17 mouse cellular contexts compared by ENCODE assay signal in genomic region chr10:126029441-126030114, GRCm38 (mm10).
DNase-seq lines count a peak whose midpoint lies in the region; ATAC-seq lines count a peak whose summit lies in the region.
"Had no signal": no experiment of that assay in that cellular context is flagged by ENCODE, and none has a peak within 500 bp of the region (broad histone marks: within the 10 kb centered on the region; RNA-seq: fewer than 3 reads in every experiment).

No protein-coding gene starts in this region.

- no peak for ATAC-seq in intestine, embryonic 14.5 days (replicated peaks; ENCODE audit: low FRiP score, low TSS enrichment, low read depth)
- no peak for ATAC-seq in intestine, embryonic 15.5 days
- peak; percentile 74; the same call in 1 of the 2 replicates for ATAC-seq in forebrain, embryonic 12.5 days (ENCODE audit: low FRiP score)
- ATAC-seq in forebrain, embryonic 16.5 days = peak; percentile 45; the same call in 1 of the 2 replicates
- ATAC-seq: intestine, postnatal 0 days had no signal

- no peaks in the 10 kb centered on the region for H3K4me1 ChIP-seq in intestine, embryonic 14.5 days (replicated peaks; ENCODE audit: control insufficient read depth, insufficient read depth, low read length)
- no peaks in the 10 kb centered on the region for H3K4me1 ChIP-seq in intestine, embryonic 15.5 days (replicated peaks)
- H3K4me1 ChIP-seq in forebrain, embryonic 12.5 days = peaks cover 12% of the 10 kb centered on the region
- H3K4me1 ChIP-seq in forebrain, embryonic 16.5 days (replicated peaks; ENCODE audit: control insufficient read depth, insufficient read depth, low read length) = peaks cover 8% of the 10 kb centered on the region
- H3K4me1 ChIP-seq: stomach, embryonic 15.5 days had no signal

- no peak overlapping the region for H3K9ac ChIP-seq in intestine, embryonic 14.5 days (ENCODE audit: low read length)
- H3K9ac ChIP-seq in intestine, embryonic 15.5 days = no peak overlapping the region
- H3K9ac ChIP-seq in forebrain, embryonic 12.5 days = no peak overlapping the region
- no peak overlapping the region for H3K9ac ChIP-seq in forebrain, embryonic 16.5 days (replicated peaks; ENCODE audit: low read depth, low read length)
- H3K9ac ChIP-seq: embryonic facial prominence, embryonic 13.5 days; stomach, embryonic 15.5 days had no signal

- intact Hi-C loops in left cerebral cortex, postnatal 14 days (cut with DNase I) = no loop called here

- H3K27me3 ChIP-seq in intestine, embryonic 14.5 days (replicated peaks; ENCODE audit: control insufficient read depth, insufficient read depth, low read length) = no peaks in the 10 kb centered on the region
- no peaks in the 10 kb centered on the region for H3K27me3 ChIP-seq in intestine, embryonic 15.5 days (replicated peaks)
- no peaks in the 10 kb centered on the region for H3K27me3 ChIP-seq in forebrain, embryonic 12.5 days
- H3K27me3 ChIP-seq in forebrain, embryonic 16.5 days (replicated peaks; ENCODE audit: control insufficient read depth, insufficient read depth, low read length) = no peaks in the 10 kb centered on the region
- H3K27me3 ChIP-seq: embryonic facial prominence, embryonic 13.5 days; stomach, embryonic 15.5 days had no signal

- H3K4me2 ChIP-seq in intestine, embryonic 14.5 days (ENCODE audit: low read length) = no peak overlapping the region
- no peak overlapping the region for H3K4me2 ChIP-seq in intestine, embryonic 15.5 days (replicated peaks)
- H3K4me2 ChIP-seq in forebrain, embryonic 12.5 days = 0 out of 2 replicates have a peak overlapping the region, but pooled peaks have one; percentile 15
- no peak overlapping the region for H3K4me2 ChIP-seq in forebrain, embryonic 16.5 days (ENCODE audit: low read length)
- H3K4me2 ChIP-seq: embryonic facial prominence, embryonic 13.5 days; liver, embryonic 11.5 days; stomach, embryonic 15.5 days had no signal

- H3K9me3 ChIP-seq in intestine, embryonic 14.5 days (ENCODE audit: control insufficient read depth, low read length) = no peaks in the 10 kb centered on the region
- no peaks in the 10 kb centered on the region for H3K9me3 ChIP-seq in intestine, embryonic 15.5 days
- H3K9me3 ChIP-seq in forebrain, embryonic 12.5 days = no peaks in the 10 kb centered on the region
- no peaks in the 10 kb centered on the region for H3K9me3 ChIP-seq in forebrain, embryonic 16.5 days (ENCODE audit: control insufficient read depth, low read length)
- H3K9me3 ChIP-seq: embryonic facial prominence, embryonic 13.5 days; stomach, embryonic 15.5 days had no signal

- no peak overlapping the region for H3K4me3 ChIP-seq in intestine, embryonic 14.5 days (ENCODE audit: low read depth, low read length)
- no peak overlapping the region for H3K4me3 ChIP-seq in intestine, embryonic 15.5 days (replicated peaks)
- no peak overlapping the region for H3K4me3 ChIP-seq in forebrain, embryonic 12.5 days (replicated peaks)
- no peak overlapping the region for H3K4me3 ChIP-seq in forebrain, embryonic 16.5 days (replicated peaks; ENCODE audit: low read length)
- H3K4me3 ChIP-seq: embryonic facial prominence, embryonic 13.5 days; gastrocnemius, adult 2 months; left cerebral cortex, adult 2 months; stomach, embryonic 15.5 days had no signal

- H3K36me3 ChIP-seq in intestine, embryonic 14.5 days (ENCODE audit: control insufficient read depth, insufficient read depth, low read length) = no peaks in the 10 kb centered on the region
- no peaks in the 10 kb centered on the region for H3K36me3 ChIP-seq in intestine, embryonic 15.5 days
- no peaks in the 10 kb centered on the region for H3K36me3 ChIP-seq in forebrain, embryonic 12.5 days (replicated peaks)
- H3K36me3 ChIP-seq in forebrain, embryonic 16.5 days (ENCODE audit: control insufficient read depth, insufficient read depth) = no peaks in the 10 kb centered on the region
- H3K36me3 ChIP-seq: embryonic facial prominence, embryonic 13.5 days; stomach, embryonic 15.5 days had no signal

- WGBS in intestine, embryonic 14.5 days = 50% methylated on average over 7 of the region's 7 CpGs
- 53% methylated on average over 7 of the region's 7 CpGs for WGBS in intestine, embryonic 15.5 days
- WGBS in forebrain, embryonic 12.5 days = 46% methylated on average over 7 of the region's 7 CpGs
- 23% methylated on average over 7 of the region's 7 CpGs for WGBS in forebrain, embryonic 16.5 days

- peak; percentile 43 for DNase-seq in intestine, embryonic 14.5 days (ENCODE audit: low spot score)
- peak; percentile 61 for DNase-seq in retina, embryonic 14.5 days (ENCODE audit: low spot score)
- DNase-seq in left cerebral cortex, postnatal 14 days (ENCODE audit: low spot score in 2 of 2) = no peak
- DNase-seq in left cerebral cortex, adult 11 months (ENCODE audit: low spot score) = no peak
- DNase-seq: cerebellum, adult 9-11 months; gastrocnemius, adult 2 months; heart, adult 18-20 months; lung, adult 2 months; lung, postnatal 36 days had no signal

- no peak overlapping the region for H3K27ac ChIP-seq in intestine, embryonic 14.5 days (ENCODE audit: low read depth)
- H3K27ac ChIP-seq in intestine, embryonic 15.5 days = no peak overlapping the region
- H3K27ac ChIP-seq in forebrain, embryonic 12.5 days = peak overlapping the region; percentile 53; the same call in 1 of the 2 replicates
- H3K27ac ChIP-seq in forebrain, embryonic 16.5 days (ENCODE audit: low read length) = no peak overlapping the region
- H3K27ac ChIP-seq: embryonic facial prominence, embryonic 13.5 days; gastrocnemius, adult 2 months; left cerebral cortex, adult 2 months; stomach, embryonic 15.5 days had no signal

Comparison
In these comparisons a context has a peak if more than half of its experiments do, and no peak if none do; other contexts are left out.
1. ATAC-seq: peak in forebrain, embryonic 12.5 days (single experiment) and forebrain, embryonic 16.5 days (single experiment); none in intestine, embryonic 14.5 days (single experiment) and intestine, embryonic 15.5 days (single experiment).
2. DNase-seq: peak in intestine, embryonic 14.5 days (single experiment) and retina, embryonic 14.5 days (single experiment); none in left cerebral cortex, postnatal 14 days (0 of 2) and left cerebral cortex, adult 11 months (single experiment).